Mouse (Mus musculus) lung, postnatal 0 days (tissue): Measurements from ENCODE around the gene Cntn4. TPM values are rescaled to one million over a fixed set of nuclear protein-coding genes. Genes with fewer than 3 reads are reported as not detected.

Source experiments
- ATAC-seq: fragments of 200-750 bp; cut with Nextera tagmentation; 2 replicates; pipeline ENCODE4 v1.8.0; 2017; ENCODE audit warnings: moderate library complexity
- DNase-seq: peaks from one replicate; pipeline ENCODE4 v3.0.0-alpha.2; 2016; ENCODE audit warnings: low spot score
- H3K27ac ChIP-seq: fragments of 300-500 bp; sonication (generic); 2 replicates; pipeline ENCODE4 v1.5.1; 2014; ENCODE audit warnings: antibody characterized with exemption, mild to moderate bottlenecking, low read length, mixed read lengths
- H3K27me3 ChIP-seq: fragments of 300-500 bp; sonication (generic); replicated peaks from 2 replicates; pipeline ENCODE4 v1.6.1; 2014; ENCODE audit warnings: low read length, mixed read lengths; ENCODE audit not compliant: insufficient read depth
- H3K36me3 ChIP-seq: fragments of 300-500 bp; sonication (generic); 2 replicates; pipeline ENCODE4 v1.6.1; 2014; ENCODE audit warnings: low read length, mixed read lengths; ENCODE audit not compliant: insufficient read depth
- H3K4me1 ChIP-seq: fragments of 300-500 bp; sonication (generic); 2 replicates; pipeline ENCODE4 v1.6.1; 2014; ENCODE audit warnings: antibody characterized with exemption, low read depth, low read length, mixed read lengths; ENCODE audit not compliant: insufficient read depth
- H3K4me2 ChIP-seq: fragments of 300-500 bp; sonication (generic); replicated peaks from 2 replicates; pipeline ENCODE4 v1.6.1; 2014; ENCODE audit warnings: low read depth, mild to moderate bottlenecking, low read length, moderate library complexity, mixed read lengths
- H3K4me3 ChIP-seq: fragments of 300-500 bp; sonication (generic); 2 replicates; pipeline ENCODE4 v1.5.1; 2014; ENCODE audit warnings: low read depth, low read length
- H3K9ac ChIP-seq: fragments of 300-500 bp; sonication (generic); replicated peaks from 2 replicates; pipeline ENCODE4 v1.6.1; 2014; ENCODE audit warnings: low read depth, mild to moderate bottlenecking
- H3K9me3 ChIP-seq: fragments of 300-500 bp; sonication (generic); 2 replicates; pipeline ENCODE4 v1.6.1; 2016; ENCODE audit warnings: low read length, mixed read lengths
- CTCF ChIP-seq: IDR thresholded peaks from 2 replicates; pipeline ENCODE4 v1.5.1; 2016; ENCODE audit warnings: antibody characterized with exemption, mild to moderate bottlenecking
- EP300 ChIP-seq: IDR thresholded peaks from 2 replicates; pipeline ENCODE4 v1.6.1; 2016; ENCODE audit warnings: antibody characterized with exemption, mild to moderate bottlenecking, control low read depth
- WGBS: fragments of 180-500 bp; shearing (Covaris S2); extraction: QIAGEN DNeasy Blood & Tissue Kit; methylation state at CpG from one replicate; pipeline ENCODE4 v1.1.7; 2014; 5-methylcytosine and 5-hydroxymethylcytosine counted together
- polyA plus RNA-seq: library from polyadenylated mRNA; unstranded; fragments of >200 nt; fragmentation: Nextera tagmentation; extraction: Ambion mirVana; gene quantifications from 2 replicates; pipeline ENCODE4 v1.2.1, GENCODE M21; 2015

Cntn4 gene
- polyA plus RNA-seq, 1 experiment from 2014 or later = 0.12 TPM

DNA sequence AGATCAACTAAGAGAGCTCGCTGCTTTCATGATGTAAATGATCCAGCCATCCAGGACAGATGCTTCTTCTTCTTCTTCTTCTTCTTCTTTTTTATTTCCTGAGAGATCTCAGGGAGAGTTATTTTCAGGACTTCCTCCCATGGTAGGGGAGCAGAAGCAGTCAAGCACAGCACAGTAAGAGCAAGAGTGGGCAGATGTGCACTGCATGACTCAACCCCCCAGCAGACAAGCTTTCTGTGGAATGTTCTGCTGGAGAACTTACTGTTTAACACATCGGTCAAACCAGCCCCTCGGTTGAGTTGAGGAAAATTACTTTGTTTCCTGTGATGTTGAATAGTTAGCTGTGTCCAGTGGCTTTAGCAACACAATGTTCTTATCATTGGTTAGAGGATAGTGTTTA lies 731.2 kb downstream of the Cntn4 start:
- H3K9ac ChIP-seq = no peak overlapping the region
- H3K27ac ChIP-seq = no peak overlapping the region
- H3K4me1 ChIP-seq = no peaks in the 10 kb centered on the region
- H3K9me3 ChIP-seq = no peaks in the 10 kb centered on the region
- DNase-seq (no peak), ATAC-seq (no peak)
- no peaks in the 10 kb centered on the region for H3K27me3 ChIP-seq
- H3K36me3 ChIP-seq = no peaks in the 10 kb centered on the region
- 62% methylated on average over 3 of the region's 3 CpGs for WGBS
- no peak for TF ChIP-seq EP300
- TF ChIP-seq CTCF = no peak
- no peak overlapping the region for H3K4me3 ChIP-seq
- H3K4me2 ChIP-seq = no peak overlapping the region

- no peaks in the 10 kb centered on the region for H3K36me3 ChIP-seq
- no peaks in the 10 kb centered on the region for H3K9me3 ChIP-seq
- no peaks in the 10 kb centered on the region for H3K27me3 ChIP-seq
- TF ChIP-seq CTCF (no peak), EP300 (no peak)
- no peak overlapping the region for H3K4me2 ChIP-seq
- DNase-seq (no peak), ATAC-seq (no peak)
- no peaks in the 10 kb centered on the region for H3K4me1 ChIP-seq
- H3K27ac ChIP-seq = no peak overlapping the region
- H3K9ac ChIP-seq = no peak overlapping the region
- H3K4me3 ChIP-seq = no peak overlapping the region
Measured at GRCm38 (mm10) chr6:106422947-106423346, 745.5 kb downstream of the Cntn4 start.

GRCm38 (mm10) chr6:106423471-106423870 lies 746.0 kb downstream of the Cntn4 start:
- Histone ChIP-seq H3K4me2 (no peak overlapping the region), H3K36me3 (no peaks in the 10 kb centered on the region), H3K4me1 (no peaks in the 10 kb centered on the region), H3K4me3 (no peak overlapping the region), H3K9me3 (no peaks in the 10 kb centered on the region), H3K9ac (no peak overlapping the region), H3K27me3 (no peaks in the 10 kb centered on the region), H3K27ac (no peak overlapping the region)
- no peak for ATAC-seq
- TF ChIP-seq EP300 (no peak), CTCF (no peak)
- no peak for DNase-seq
- WGBS = 82% methylated on average over 2 of the region's 2 CpGs

DNA sequence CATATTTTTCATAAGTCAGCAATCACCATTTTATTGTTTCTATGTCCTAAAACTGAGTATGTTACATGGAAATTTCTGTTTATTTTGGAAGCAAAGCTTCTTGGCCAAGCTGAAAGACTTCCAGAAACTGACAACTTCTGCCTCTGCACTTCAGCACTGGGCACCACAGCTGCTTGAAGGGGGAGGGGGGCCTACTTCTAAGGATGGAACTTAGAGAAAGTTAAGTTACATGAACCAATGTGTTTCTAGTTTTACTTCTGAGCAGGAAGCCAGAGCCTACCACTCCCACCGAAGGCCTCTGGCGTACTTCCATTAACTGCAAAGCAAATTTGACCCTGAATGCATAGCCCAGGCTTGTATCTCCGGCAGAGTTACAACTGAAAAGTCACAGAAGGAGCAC lies 749.2 kb downstream of the Cntn4 start:
- no peaks in the 10 kb centered on the region for H3K9me3 ChIP-seq
- H3K4me3 ChIP-seq = no peak overlapping the region
- no peak overlapping the region for H3K9ac ChIP-seq
- no peak overlapping the region for H3K4me2 ChIP-seq
- H3K4me1 ChIP-seq = no peaks in the 10 kb centered on the region
- no peaks in the 10 kb centered on the region for H3K36me3 ChIP-seq
- TF ChIP-seq CTCF = no peak
- no peak for TF ChIP-seq EP300
- H3K27me3 ChIP-seq = no peaks in the 10 kb centered on the region
- no peak overlapping the region for H3K27ac ChIP-seq
- no peak; the same call in 1 of the 2 replicates for ATAC-seq
- DNase-seq = peak; percentile 8
- WGBS = 51% methylated on average over 3 of the region's 3 CpGs

DNA sequence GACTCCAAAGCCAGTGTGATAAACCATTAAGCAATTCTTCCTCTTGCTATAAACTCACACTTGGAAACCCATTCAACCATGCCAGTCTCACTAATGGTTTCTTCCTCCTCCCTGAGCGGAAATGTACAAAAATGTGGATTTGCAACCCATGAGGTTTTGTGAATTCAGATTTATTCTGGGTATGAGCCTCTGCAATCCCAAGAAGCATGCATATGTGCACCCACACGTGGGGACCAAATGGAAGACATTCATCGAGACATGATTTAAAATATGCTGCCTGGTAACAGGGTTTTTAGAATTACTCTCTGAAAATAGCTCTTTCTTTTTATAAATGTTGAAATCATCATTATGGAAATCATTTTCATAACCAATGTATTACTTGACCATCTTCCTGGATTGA lies 754.0 kb downstream of the Cntn4 start:
- H3K9ac ChIP-seq = no peak overlapping the region
- H3K4me3 ChIP-seq = no peak overlapping the region
- H3K27ac ChIP-seq = no peak overlapping the region
- no peak for DNase-seq
- H3K4me1 ChIP-seq = no peaks in the 10 kb centered on the region
- ATAC-seq = no peak
- H3K27me3 ChIP-seq = no peaks in the 10 kb centered on the region
- no peaks in the 10 kb centered on the region for H3K9me3 ChIP-seq
- 79% methylated on average over 3 of the region's 3 CpGs for WGBS
- TF ChIP-seq EP300 (no peak), CTCF (no peak)
- H3K36me3 ChIP-seq = no peaks in the 10 kb centered on the region
- no peak overlapping the region for H3K4me2 ChIP-seq

- Histone ChIP-seq H3K9me3 (no peaks in the 10 kb centered on the region), H3K9ac (no peak overlapping the region), H3K4me3 (no peak overlapping the region), H3K27ac (no peak overlapping the region), H3K4me2 (no peak overlapping the region), H3K4me1 (no peaks in the 10 kb centered on the region), H3K27me3 (no peaks in the 10 kb centered on the region), H3K36me3 (no peaks in the 10 kb centered on the region)
- ATAC-seq = no peak
- 47% methylated on average over 1 of the region's 1 CpGs for WGBS
- TF ChIP-seq CTCF (no peak), EP300 (no peak)
- no peak for DNase-seq
Measured at GRCm38 (mm10) chr6:106440786-106441185, 763.3 kb downstream of the Cntn4 start.

- H3K9ac ChIP-seq = no peak overlapping the region
- no peak overlapping the region for H3K4me3 ChIP-seq
- no peak overlapping the region for H3K4me2 ChIP-seq
- no peaks in the 10 kb centered on the region for H3K9me3 ChIP-seq
- 68% methylated on average over 3 of the region's 3 CpGs for WGBS
- ATAC-seq (no peak), DNase-seq (no peak)
- no peak overlapping the region for H3K27ac ChIP-seq
- H3K36me3 ChIP-seq = no peaks in the 10 kb centered on the region
- no peaks in the 10 kb centered on the region for H3K4me1 ChIP-seq
- no peaks in the 10 kb centered on the region for H3K27me3 ChIP-seq
- TF ChIP-seq CTCF (no peak), EP300 (no peak)
Measured at GRCm38 (mm10) chr6:106441246-106441645, 763.8 kb downstream of the Cntn4 start.
